Mouse (Mus musculus) liver, postnatal 0 days (tissue): ENCODE measurements at regions not wholly inside any gene's neighbourhood (a gene's known extent, or its start where the extent isn't known, plus 50 kb on each side); places are given as distances from the start of the nearest gene placed in this dataset.

Experiments
- CTCF ChIP-seq: sonication (generic); IDR thresholded peaks from 2 replicates; pipeline ENCODE4 v1.5.1; 2016; ENCODE audit warnings: antibody characterized with exemption, low read depth
- EP300 ChIP-seq: IDR thresholded peaks from 2 replicates; pipeline ENCODE4 v1.6.1; 2016; ENCODE audit warnings: antibody characterized with exemption, low read depth, mild to moderate bottlenecking

- TF ChIP-seq CTCF (no peak), EP300 (no peak)
These were observed 265.7 kb downstream of the Fign start for GRCm38 (mm10) chr2:63832041-63832714.
